Mouse (Mus musculus): ENCODE measurements at regions not wholly inside any gene's neighbourhood (a gene's known extent, or its start where the extent isn't known, plus 50 kb on each side); places are given as distances from the start of the nearest gene placed in this dataset.

GRCm38 (mm10) chr9:102449366-102449765 lies 56.2 kb upstream of the Ky start:
- no peak for DNase-seq (ENCODE audit: low read depth, low spot score)

- no peak for DNase-seq (ENCODE audit: low read depth, low spot score)
Observed at GRCm38 (mm10) chr9:102446066-102446465, 59.5 kb upstream of the Ky start.

GRCm38 (mm10) chr9:102442198-102442842 lies 63.2 kb upstream of the Ky start:
- no peak for DNase-seq (ENCODE audit: low read depth, low spot score)

- no peak for DNase-seq (ENCODE audit: low read depth, low spot score)
Observed at GRCm38 (mm10) chr9:102437641-102438040, 67.9 kb upstream of the Ky start.

GRCm38 (mm10) chr9:102436378-102436777 lies 69.2 kb upstream of the Ky start:
- no peak for DNase-seq (ENCODE audit: low read depth, low spot score)

GRCm38 (mm10) chr9:102428031-102428430 lies 73.5 kb upstream of the Ephb1 start:
- no peak for DNase-seq (ENCODE audit: low read depth, low spot score)

- DNase-seq (ENCODE audit: low read depth, low spot score), result no peak
Observed at GRCm38 (mm10) chr9:102424672-102425345, 70.3 kb upstream of the Ephb1 start.

- peak; percentile 25 for DNase-seq (ENCODE audit: low read depth, low spot score)
Observed at GRCm38 (mm10) chr9:102423919-102424671, 69.6 kb upstream of the Ephb1 start.

- no peak for DNase-seq (ENCODE audit: low read depth, low spot score)
Observed at GRCm38 (mm10) chr9:102423465-102423918, 69.0 kb upstream of the Ephb1 start.

- no peak for DNase-seq (ENCODE audit: low read depth, low spot score)
Observed at GRCm38 (mm10) chr9:102421826-102422225, 67.3 kb upstream of the Ephb1 start.

GRCm38 (mm10) chr9:102420196-102420595 lies 65.7 kb upstream of the Ephb1 start:
- no peak for DNase-seq (ENCODE audit: low read depth, low spot score)

- DNase-seq (ENCODE audit: low read depth, low spot score), result no peak
Observed at GRCm38 (mm10) chr9:102413631-102414030, 59.1 kb upstream of the Ephb1 start.

GRCm38 (mm10) chr9:102410666-102411065 lies 56.2 kb upstream of the Ephb1 start:
- DNase-seq (ENCODE audit: low read depth, low spot score), result no peak

GRCm38 (mm10) chr9:102406017-102406416 lies 51.5 kb upstream of the Ephb1 start:
- no peak for DNase-seq (ENCODE audit: low read depth, low spot score)

Data from retina, adult 2 months (tissue).